Mouse (Mus musculus) embryonic fibroblast, embryonic 13.5 days (primary cell): ENCODE results near the gene Spred3.

Experiments
- CTCF ChIP-seq: IDR thresholded peaks from 2 replicates; pipeline ENCODE4 v1.5.1; 2011; ENCODE audit warnings: mild to moderate bottlenecking, control low read depth, low read length, moderate library complexity, borderline replicate concordance; ENCODE audit not compliant: insufficient read depth
- POLR2A ChIP-seq: IDR thresholded peaks from 2 replicates; pipeline ENCODE4 v1.6.1; 2011; ENCODE audit warnings: low read depth, mild to moderate bottlenecking, control low read depth, low read length, moderate library complexity

DNA sequence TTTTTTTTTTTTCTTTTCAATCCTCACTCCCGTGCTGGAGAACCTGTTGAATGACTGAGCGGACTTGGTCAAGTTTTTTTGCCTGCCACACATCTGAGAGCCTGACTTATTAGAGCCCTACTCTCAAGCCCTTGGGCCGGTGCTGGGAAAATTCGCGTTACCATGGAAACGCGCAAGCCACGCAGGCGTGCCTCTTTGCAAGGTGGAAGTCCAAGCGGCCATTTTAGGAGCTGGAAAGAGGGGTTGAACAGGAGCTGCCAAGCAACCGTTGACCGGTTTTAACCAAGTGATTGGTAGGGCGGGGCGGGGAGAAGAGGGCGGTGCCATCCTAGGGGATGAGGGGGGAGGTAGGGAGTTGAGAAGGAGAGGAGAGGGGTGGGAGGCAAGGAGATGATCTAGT, 44.6 kb upstream of the Spred3 start:
- TF ChIP-seq POLR2A (no peak), CTCF (no peak)
